Mouse (Mus musculus) urinary bladder, adult 2 months (tissue): ENCODE data around the gene Tomm40l. TPM values are rescaled to one million over a fixed set of nuclear protein-coding genes. Genes with fewer than 3 reads are reported as not detected.

Source experiments
- DNase-seq: peaks from one replicate; pipeline ENCODE4 v3.0.0; 2022; ENCODE audit warnings: low spot score
- polyA plus RNA-seq: library from polyadenylated mRNA; depleted of rRNA; stranded (reverse); fragments of >200 nt; gene quantifications from 2 replicates; pipeline ENCODE4 v1.2.3, GENCODE M21; 2012

The Tomm40l gene
- polyA plus RNA-seq, 1 experiment, result 35.0 TPM

GRCm38 (mm10) chr1:171193911-171194830, 28.1 kb downstream of the Tomm40l start:
- DNase-seq, result no peak

- DNase-seq, result no peak
These were observed 29.0 kb downstream of the Tomm40l start for GRCm38 (mm10) chr1:171193093-171193840.

- no peak for DNase-seq
These were observed 30.0 kb downstream of the Tomm40l start for GRCm38 (mm10) chr1:171192283-171192682.

GRCm38 (mm10) chr1:171190832-171191231, 31.5 kb downstream of the Tomm40l start:
- no peak for DNase-seq

GRCm38 (mm10) chr1:171189476-171190114, 32.7 kb downstream of the Tomm40l start:
- DNase-seq, result no peak

GRCm38 (mm10) chr1:171189046-171189445, 33.3 kb downstream of the Tomm40l start:
- no peak for DNase-seq

- no peak for DNase-seq
These were observed 34.2 kb downstream of the Tomm40l start for GRCm38 (mm10) chr1:171187851-171188700.

- no peak for DNase-seq
These were observed 36.7 kb downstream of the Tomm40l start for GRCm38 (mm10) chr1:171185655-171186054.

- no peak for DNase-seq
These were observed 38.0 kb downstream of the Tomm40l start for GRCm38 (mm10) chr1:171184314-171184713.

GRCm38 (mm10) chr1:171183620-171184019, 38.7 kb downstream of the Tomm40l start:
- DNase-seq, result no peak

- no peak for DNase-seq
These were observed 39.3 kb downstream of the Tomm40l start for GRCm38 (mm10) chr1:171183025-171183424.

- no peak for DNase-seq
These were observed 42.7 kb downstream of the Tomm40l start for GRCm38 (mm10) chr1:171179487-171180171.

- no peak for DNase-seq
These were observed 49.5 kb downstream of the Tomm40l start for GRCm38 (mm10) chr1:171172779-171173178.

GRCm38 (mm10) chr1:171171138-171171537, 51.2 kb downstream of the Tomm40l start:
- DNase-seq, result no peak

- no peak for DNase-seq
These were observed 52.4 kb downstream of the Tomm40l start for GRCm38 (mm10) chr1:171169913-171170312.

- no peak for DNase-seq
These were observed 53.4 kb downstream of the Tomm40l start for GRCm38 (mm10) chr1:171168906-171169305.
